Mouse (Mus musculus): ENCODE results near the gene Rhbdf2. TPM values are rescaled to one million over a fixed set of nuclear protein-coding genes. Genes with fewer than 3 reads are reported as not detected.
"Not testable (repeated sequence)": the region's sequence is repeated elsewhere in the genome, so short reads cannot be mapped to it uniquely, and the experiment has no call there.

Rhbdf2 gene
- total and polyA plus RNA-seq, 3 experiments, result 6.4 to 13.7 TPM; not detected in 1

- H3K79me2 ChIP-seq (ENCODE audit: control insufficient read depth, insufficient read depth, low read length, poor library complexity); H3K9ac ChIP-seq (ENCODE audit: control insufficient read depth, low read depth, low read length, poor library complexity, severe bottlenecking); H3K4me3 ChIP-seq (ENCODE audit: control insufficient read depth in 1 of 2, insufficient read depth in 1 of 2, low read depth in 2 of 2, low read length in 2 of 2); H3K27ac ChIP-seq (ENCODE audit: control insufficient read depth, low read depth, low read length); H3K27me3 ChIP-seq (ENCODE audit: control insufficient read depth in 1 of 2, insufficient read depth in 2 of 2, low read length in 2 of 2); H3K9me3 ChIP-seq (replicated peaks; ENCODE audit: insufficient read depth, low read length): not testable (repeated sequence)
- TF ChIP-seq GATA1 (IDR thresholded peaks at IDR 0.05; ENCODE audit: low read depth, low read length) (peak; percentile 75), EP300 (IDR thresholded peaks at IDR 0.05; ENCODE audit: low read depth in 1 of 2, low read length in 2 of 2) (peak in 1 of 2 experiments; percentile 47; a peak in 3 of 4 replicates), SIN3A (IDR thresholded peaks at IDR 0.05; ENCODE audit: low read length) (peak; percentile 25; the same call in 1 of the 2 replicates), RCOR1 (IDR thresholded peaks at IDR 0.05; ENCODE audit: low read depth, low read length) (peak; percentile 58), TBP (IDR thresholded peaks at IDR 0.05; ENCODE audit: low read depth, low read length) (peak; percentile 95), BHLHE40 (IDR thresholded peaks at IDR 0.05; ENCODE audit: borderline replicate concordance, low read depth, low read length) (peak; percentile 49; the same call in 1 of the 2 replicates), MYC (IDR thresholded peaks at IDR 0.05; ENCODE audit: low read depth, low read length) (0 out of 2 replicates have a peak, but pooled peaks have one; percentile 30), TCF12 (IDR thresholded peaks at IDR 0.05; ENCODE audit: low read depth, low read length) (peak; percentile 20; the same call in 1 of the 2 replicates), MAZ (IDR thresholded peaks at IDR 0.05; ENCODE audit: low read depth, low read length) (peak; percentile 53; the same call in 1 of the 2 replicates), HCFC1 (IDR thresholded peaks at IDR 0.05; ENCODE audit: low read depth, low read length) (0 out of 2 replicates have a peak, but pooled peaks have one; percentile 31), ETS1 (IDR thresholded peaks at IDR 0.05; ENCODE audit: low read depth, low read length) (peak; percentile 63; the same call in 1 of the 2 replicates)
- peak; percentile 76 for DNase-seq (ENCODE audit: low read depth, low spot score)
- Histone ChIP-seq H3K4me1 (ENCODE audit: control insufficient read depth in 1 of 2, insufficient read depth in 2 of 2, low read length in 2 of 2) (peaks cover 2 to 10% of the 10 kb centered on the region in 2 experiments), H3K36me3 (ENCODE audit: control insufficient read depth in 1 of 2, insufficient read depth in 2 of 2, low read length in 2 of 2) (peaks cover 0 to 12% of the 10 kb centered on the region in 2 experiments; a peak in 2 of 4 replicates)
These were observed 40.2 kb upstream of the Rhbdf2 start for GRCm38 (mm10) chr11:116667012-116667411.

- no peak overlapping the region for H3K4me3 ChIP-seq (ENCODE audit: control insufficient read depth in 1 of 2, insufficient read depth in 1 of 2, low read depth in 2 of 2, low read length in 2 of 2)
- peaks cover 0 to 12% of the 10 kb centered on the region in 2 experiments; a peak in 2 of 4 replicates for H3K36me3 ChIP-seq (ENCODE audit: control insufficient read depth in 1 of 2, insufficient read depth in 2 of 2, low read length in 2 of 2)
- H3K27ac ChIP-seq (ENCODE audit: control insufficient read depth, low read depth, low read length), result no peak overlapping the region
- peaks cover 2% of the 10 kb centered on the region for H3K79me2 ChIP-seq (ENCODE audit: control insufficient read depth, insufficient read depth, low read length, poor library complexity)
- DNase-seq (ENCODE audit: low read depth, low spot score), result peak; percentile 50
- H3K9ac ChIP-seq (ENCODE audit: control insufficient read depth, low read depth, low read length, poor library complexity, severe bottlenecking), result no peak overlapping the region
- no peaks in the 10 kb centered on the region for H3K27me3 ChIP-seq (ENCODE audit: control insufficient read depth in 1 of 2, insufficient read depth in 2 of 2, low read length in 2 of 2)
- no peaks in the 10 kb centered on the region for H3K9me3 ChIP-seq (replicated peaks; ENCODE audit: insufficient read depth, low read length)
- peaks cover 2 to 10% of the 10 kb centered on the region in 2 experiments for H3K4me1 ChIP-seq (ENCODE audit: control insufficient read depth in 1 of 2, insufficient read depth in 2 of 2, low read length in 2 of 2)
- no peak for TF ChIP-seq POLR2AphosphoS2 (IDR thresholded peaks at IDR 0.05; ENCODE audit: low read length)
These were observed 39.7 kb upstream of the Rhbdf2 start for GRCm38 (mm10) chr11:116666566-116666965.

GRCm38 (mm10) chr11:116665289-116665688 is 38.5 kb upstream of the Rhbdf2 start:
- Histone ChIP-seq H3K4me3 (ENCODE audit: control insufficient read depth in 1 of 2, insufficient read depth in 1 of 2, low read depth in 2 of 2, low read length in 2 of 2) (no peak overlapping the region), H3K36me3 (ENCODE audit: control insufficient read depth in 1 of 2, insufficient read depth in 2 of 2, low read length in 2 of 2) (peaks cover 0 to 10% of the 10 kb centered on the region in 2 experiments; a peak in 2 of 4 replicates), H3K9ac (ENCODE audit: control insufficient read depth, low read depth, low read length, poor library complexity, severe bottlenecking) (no peak overlapping the region), H3K9me3 (replicated peaks; ENCODE audit: insufficient read depth, low read length) (no peaks in the 10 kb centered on the region), H3K79me2 (ENCODE audit: control insufficient read depth, insufficient read depth, low read length, poor library complexity) (no peaks in the 10 kb centered on the region), H3K27ac (ENCODE audit: control insufficient read depth, low read depth, low read length) (no peak overlapping the region), H3K4me1 (ENCODE audit: control insufficient read depth in 1 of 2, insufficient read depth in 2 of 2, low read length in 2 of 2) (peaks cover 2 to 15% of the 10 kb centered on the region in 2 experiments), H3K27me3 (ENCODE audit: control insufficient read depth in 1 of 2, insufficient read depth in 2 of 2, low read length in 2 of 2) (no peaks in the 10 kb centered on the region)
- TF ChIP-seq EP300 (IDR thresholded peaks at IDR 0.05; ENCODE audit: low read depth in 1 of 2, low read length in 2 of 2), result no peak
- no peak for TF ChIP-seq SMC3 (IDR thresholded peaks at IDR 0.05; ENCODE audit: low read depth, low read length)
- no peak for TF ChIP-seq RAD21 (IDR thresholded peaks at IDR 0.05; ENCODE audit: low read depth, low read length)
- no peak for TF ChIP-seq ZMIZ1 (IDR thresholded peaks at IDR 0.05; ENCODE audit: low read depth, low read length)
- no peak for TF ChIP-seq CHD2 (IDR thresholded peaks at IDR 0.05; ENCODE audit: low read length)
- no peak for TF ChIP-seq CTCF (IDR thresholded peaks at IDR 0.05 in 2 of 3, conservative IDR thresholded peaks at IDR 0.05 in 1 of 3; ENCODE audit: control insufficient read depth in 1 of 3, insufficient read depth in 1 of 3, low read depth in 2 of 3, low read length in 3 of 3, poor library complexity in 1 of 3, severe bottlenecking in 1 of 3)
- TF ChIP-seq SIN3A (IDR thresholded peaks at IDR 0.05; ENCODE audit: low read length), result no peak
- no peak for TF ChIP-seq MXI1 (IDR thresholded peaks at IDR 0.05; ENCODE audit: low read depth, low read length)
- TF ChIP-seq RCOR1 (IDR thresholded peaks at IDR 0.05; ENCODE audit: low read depth, low read length), result no peak
- no peak for TF ChIP-seq JUND (IDR thresholded peaks at IDR 0.05; ENCODE audit: low read depth, low read length)
- no peak for TF ChIP-seq POLR2AphosphoS5 (IDR thresholded peaks at IDR 0.05; ENCODE audit: borderline replicate concordance, low read depth, low read length)
- no peak for TF ChIP-seq TAL1 (IDR thresholded peaks at IDR 0.05; ENCODE audit: low read length)
- TF ChIP-seq CHD1 (IDR thresholded peaks at IDR 0.05; ENCODE audit: low read depth, low read length), result no peak
- TF ChIP-seq MYB (IDR thresholded peaks at IDR 0.05; ENCODE audit: low read depth, low read length), result no peak
- TF ChIP-seq HCFC1 (IDR thresholded peaks at IDR 0.05; ENCODE audit: low read depth, low read length), result no peak
- TF ChIP-seq GABPA (IDR thresholded peaks at IDR 0.05; ENCODE audit: low read depth, low read length), result no peak
- TF ChIP-seq NELFE (IDR thresholded peaks at IDR 0.05; ENCODE audit: low read depth, low read length), result no peak
- no peak for TF ChIP-seq ETS1 (IDR thresholded peaks at IDR 0.05; ENCODE audit: low read depth, low read length)
- TF ChIP-seq MAZ (IDR thresholded peaks at IDR 0.05; ENCODE audit: low read depth, low read length), result no peak
- no peak for DNase-seq (ENCODE audit: low read depth, low spot score)
